Mouse (Mus musculus) liver, embryonic 15.5 days (tissue): ENCODE measurements around the gene Aff1. TPM values are rescaled to one million over a fixed set of nuclear protein-coding genes. Genes with fewer than 3 reads are reported as not detected.

Source experiments
- ATAC-seq: fragments of 200-750 bp; cut with Nextera tagmentation; 2 replicates; pipeline ENCODE4 v1.8.0; 2017; ENCODE audit warnings: moderate number of reproducible peaks, mild to moderate bottlenecking, moderate library complexity; ENCODE audit not compliant: insufficient read depth
- H3K27ac ChIP-seq: fragments of 300-500 bp; sonication (generic); replicated peaks from 2 replicates; pipeline ENCODE4 v1.5.1; 2015; ENCODE audit warnings: mild to moderate bottlenecking, inconsistent platforms
- H3K27me3 ChIP-seq: fragments of 300-500 bp; sonication (generic); 2 replicates; pipeline ENCODE4 v1.6.1; 2015; ENCODE audit warnings: mild to moderate bottlenecking, inconsistent platforms
- H3K36me3 ChIP-seq: fragments of 300-500 bp; sonication (generic); replicated peaks from 2 replicates; pipeline ENCODE4 v1.6.1; 2015; ENCODE audit warnings: moderate library complexity, mild to moderate bottlenecking, inconsistent platforms
- H3K4me1 ChIP-seq: fragments of 300-500 bp; sonication (generic); replicated peaks from 2 replicates; pipeline ENCODE4 v1.6.1; 2015; ENCODE audit warnings: inconsistent platforms
- H3K4me2 ChIP-seq: fragments of 300-500 bp; sonication (generic); 2 replicates; pipeline ENCODE4 v1.6.1; 2015; ENCODE audit warnings: moderate library complexity, mild to moderate bottlenecking, inconsistent platforms
- H3K4me3 ChIP-seq: fragments of 300-500 bp; sonication (generic); replicated peaks from 2 replicates; pipeline ENCODE4 v1.5.1; 2015; ENCODE audit warnings: mild to moderate bottlenecking, inconsistent platforms
- H3K9ac ChIP-seq: fragments of 300-500 bp; sonication (generic); 2 replicates; pipeline ENCODE4 v1.6.1; 2015; ENCODE audit warnings: moderate library complexity, mild to moderate bottlenecking, inconsistent platforms
- H3K9me3 ChIP-seq: fragments of 300-500 bp; sonication (generic); replicated peaks from 2 replicates; pipeline ENCODE4 v1.6.1; 2016; ENCODE audit warnings: inconsistent platforms
- WGBS: fragments of 180-500 bp; shearing (Covaris S2); methylation state at CpG from one replicate; pipeline ENCODE4 v1.1.7; 2015; ENCODE audit warnings: mixed read lengths; ENCODE audit not compliant: insufficient replicate concordance; 5-methylcytosine and 5-hydroxymethylcytosine counted together
- polyA plus RNA-seq: library from polyadenylated mRNA; unstranded; fragments of >200 nt; fragmentation: Nextera tagmentation; extraction: Ambion mirVana; gene quantifications from 2 replicates; pipeline ENCODE4 v1.2.1, GENCODE M21; 2015

The Aff1 gene
- polyA plus RNA-seq, 1 experiment from 2014 or later = 14.3 TPM

DNA sequence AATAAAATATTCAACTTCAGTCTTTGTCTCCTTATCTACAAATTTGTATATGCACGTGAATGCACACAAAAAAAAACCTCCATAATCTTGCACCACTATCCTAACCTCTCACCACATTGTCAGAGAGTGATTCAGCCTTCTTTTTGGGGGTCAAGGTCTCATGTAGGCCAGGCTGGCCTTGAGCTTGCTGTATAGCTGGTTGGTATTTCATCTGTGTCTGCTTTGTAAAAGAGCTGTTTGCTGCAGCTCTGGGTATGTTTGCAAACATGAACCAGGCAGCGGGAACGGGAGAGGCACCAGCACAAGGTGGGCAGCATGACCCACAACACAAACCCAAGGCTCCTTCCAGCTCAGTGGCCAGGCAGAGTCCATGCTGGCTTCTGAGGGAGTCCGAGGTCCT lies 18.6 kb upstream of the Aff1 start:
- H3K27ac ChIP-seq = no peak overlapping the region
- no peak overlapping the region for H3K4me3 ChIP-seq
- WGBS = 51% methylated on average over 4 of the region's 4 CpGs
- no peaks in the 10 kb centered on the region for H3K4me1 ChIP-seq
- H3K36me3 ChIP-seq = no peaks in the 10 kb centered on the region
- no peak overlapping the region for H3K4me2 ChIP-seq
- H3K9ac ChIP-seq = no peak overlapping the region
- 0 out of 2 replicates have a peak, but pooled peaks cover 3% of the 10 kb centered on the region for H3K27me3 ChIP-seq
- no peak for ATAC-seq
- H3K9me3 ChIP-seq = no peaks in the 10 kb centered on the region

DNA sequence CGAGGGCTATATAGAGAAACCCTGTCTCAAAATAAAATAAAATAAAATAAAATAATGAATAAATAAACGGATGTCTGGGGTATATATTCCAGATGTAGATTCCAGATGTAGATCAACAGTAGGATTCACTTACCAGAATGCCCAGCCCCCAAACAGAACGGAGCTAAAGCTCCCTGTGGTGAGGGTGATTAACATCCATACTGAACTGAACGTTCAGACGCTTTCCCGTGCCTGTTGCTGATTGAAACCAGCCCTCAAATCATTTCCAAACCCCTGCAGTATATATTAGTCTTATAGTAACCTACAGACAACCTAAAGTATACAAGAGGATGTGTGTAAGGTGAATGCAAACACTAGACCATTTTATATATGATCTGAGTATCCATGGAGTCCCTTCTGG lies 17.7 kb upstream of the Aff1 start:
- H3K9me3 ChIP-seq = no peaks in the 10 kb centered on the region
- no peak overlapping the region for H3K4me2 ChIP-seq
- WGBS = 54% methylated on average over 6 of the region's 6 CpGs
- no peaks in the 10 kb centered on the region for H3K4me1 ChIP-seq
- no peak for ATAC-seq
- H3K9ac ChIP-seq = no peak overlapping the region
- no peak overlapping the region for H3K27ac ChIP-seq
- 0 out of 2 replicates have a peak, but pooled peaks cover 3% of the 10 kb centered on the region for H3K27me3 ChIP-seq
- H3K36me3 ChIP-seq = no peaks in the 10 kb centered on the region
- no peak overlapping the region for H3K4me3 ChIP-seq

- no peak overlapping the region for H3K27ac ChIP-seq
- no peaks in the 10 kb centered on the region for H3K4me1 ChIP-seq
- no peaks in the 10 kb centered on the region for H3K36me3 ChIP-seq
- 67% methylated on average over 6 of the region's 6 CpGs for WGBS
- no peaks in the 10 kb centered on the region for H3K9me3 ChIP-seq
- H3K9ac ChIP-seq = no peak overlapping the region
- H3K4me2 ChIP-seq = no peak overlapping the region
- no peak overlapping the region for H3K4me3 ChIP-seq
- H3K27me3 ChIP-seq = no peaks in the 10 kb centered on the region
- no peak for ATAC-seq
These were observed 15.8 kb upstream of the Aff1 start for GRCm38 (mm10) chr5:103676289-103676881.

DNA sequence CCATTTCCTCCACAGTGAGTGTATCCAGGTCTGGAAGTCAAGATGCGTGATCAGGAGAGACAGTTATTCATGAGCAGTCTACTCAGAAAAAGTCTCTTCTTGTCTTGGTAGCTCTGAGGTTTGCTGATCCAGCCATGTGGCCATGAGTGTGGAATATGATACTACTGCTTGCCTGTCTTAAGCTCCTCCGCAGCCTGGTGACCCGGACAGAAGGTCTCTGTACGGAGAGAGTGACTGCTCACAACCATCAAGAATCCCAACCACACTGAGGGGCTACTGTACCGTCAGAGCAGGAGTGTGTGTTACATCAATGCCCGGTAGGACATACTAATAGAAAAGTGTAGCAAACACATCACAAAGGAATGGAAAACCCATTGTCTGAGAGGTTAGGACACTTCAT lies 14.3 kb upstream of the Aff1 start:
- Histone ChIP-seq H3K27me3 (no peaks in the 10 kb centered on the region), H3K4me3 (no peak overlapping the region), H3K4me1 (no peaks in the 10 kb centered on the region), H3K27ac (no peak overlapping the region), H3K9me3 (no peaks in the 10 kb centered on the region), H3K36me3 (no peaks in the 10 kb centered on the region), H3K4me2 (no peak overlapping the region), H3K9ac (no peak overlapping the region)
- no peak for ATAC-seq
- 77% methylated on average over 6 of the region's 6 CpGs for WGBS

DNA sequence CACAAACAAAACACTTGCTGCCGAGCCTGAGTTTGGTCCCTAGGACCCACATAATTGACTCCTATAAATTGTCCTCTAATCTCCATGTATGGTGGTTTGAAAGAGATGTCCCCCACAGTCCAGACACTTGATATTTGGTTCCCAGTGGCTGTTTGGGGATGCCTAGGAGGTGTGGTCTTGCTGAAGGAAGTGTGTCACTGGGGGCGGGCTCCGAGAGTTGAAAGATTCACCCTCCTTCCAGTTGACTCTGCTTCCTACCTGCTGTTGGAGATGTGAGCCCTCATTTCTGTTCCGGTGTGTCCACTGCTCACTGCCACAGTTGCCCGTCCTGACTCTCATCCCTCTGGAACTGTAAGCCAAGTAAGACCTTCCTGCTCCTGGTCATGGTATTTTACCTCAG lies 13.2 kb upstream of the Aff1 start:
- Histone ChIP-seq H3K9ac (no peak overlapping the region), H3K27me3 (no peaks in the 10 kb centered on the region), H3K36me3 (no peaks in the 10 kb centered on the region), H3K4me2 (no peak overlapping the region), H3K4me3 (no peak overlapping the region), H3K9me3 (no peaks in the 10 kb centered on the region), H3K27ac (no peak overlapping the region), H3K4me1 (no peaks in the 10 kb centered on the region)
- WGBS = 73% methylated on average over 5 of the region's 5 CpGs
- ATAC-seq = no peak

DNA sequence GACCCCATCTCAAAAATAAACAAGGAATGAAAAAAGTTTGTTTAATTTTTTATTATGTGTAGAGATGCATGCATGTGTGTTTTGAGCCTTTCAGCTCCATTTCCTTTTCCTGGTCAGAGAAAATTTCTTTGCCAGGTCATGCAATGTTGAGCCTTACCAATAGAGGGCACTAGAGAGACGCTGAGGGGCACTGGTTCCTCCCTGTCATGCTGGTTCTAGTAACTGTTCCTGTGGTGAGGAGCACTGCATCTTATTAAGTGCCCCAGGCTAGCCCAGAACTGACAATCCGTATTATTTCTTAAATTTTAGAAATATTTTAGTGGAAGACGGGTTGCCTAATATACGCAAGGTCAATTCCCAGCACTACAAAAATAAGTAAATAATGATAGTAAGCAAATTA lies 11.8 kb upstream of the Aff1 start:
- H3K4me2 ChIP-seq = no peak overlapping the region
- H3K4me1 ChIP-seq = no peaks in the 10 kb centered on the region
- no peaks in the 10 kb centered on the region for H3K9me3 ChIP-seq
- H3K9ac ChIP-seq = no peak overlapping the region
- 0 out of 2 replicates have a peak, but pooled peaks cover 5% of the 10 kb centered on the region for H3K27me3 ChIP-seq
- 25% methylated on average over 4 of the region's 4 CpGs for WGBS
- no peaks in the 10 kb centered on the region for H3K36me3 ChIP-seq
- no peak for ATAC-seq
- no peak overlapping the region for H3K4me3 ChIP-seq
- H3K27ac ChIP-seq = no peak overlapping the region

DNA sequence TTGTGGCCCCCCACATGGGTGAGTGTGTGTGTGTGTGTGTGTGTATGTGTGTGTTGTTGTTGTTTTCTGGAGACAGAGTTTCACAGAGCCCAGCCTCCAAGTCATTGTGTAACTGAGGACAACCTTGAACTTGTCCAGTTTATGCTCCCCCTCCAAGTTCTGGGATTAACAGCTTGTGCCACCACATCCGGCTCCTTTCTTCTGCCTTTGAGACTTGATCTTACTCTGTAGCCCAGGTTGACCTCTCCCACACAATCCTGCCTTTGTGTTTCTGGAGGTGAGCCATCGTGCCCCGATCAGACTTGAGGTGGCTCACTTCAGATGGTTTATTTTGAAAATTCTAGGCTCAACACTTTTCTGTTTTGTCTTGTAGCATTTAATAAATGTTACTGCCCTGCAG lies 10.3 kb upstream of the Aff1 start:
- WGBS = 57% methylated on average over 3 of the region's 3 CpGs

DNA sequence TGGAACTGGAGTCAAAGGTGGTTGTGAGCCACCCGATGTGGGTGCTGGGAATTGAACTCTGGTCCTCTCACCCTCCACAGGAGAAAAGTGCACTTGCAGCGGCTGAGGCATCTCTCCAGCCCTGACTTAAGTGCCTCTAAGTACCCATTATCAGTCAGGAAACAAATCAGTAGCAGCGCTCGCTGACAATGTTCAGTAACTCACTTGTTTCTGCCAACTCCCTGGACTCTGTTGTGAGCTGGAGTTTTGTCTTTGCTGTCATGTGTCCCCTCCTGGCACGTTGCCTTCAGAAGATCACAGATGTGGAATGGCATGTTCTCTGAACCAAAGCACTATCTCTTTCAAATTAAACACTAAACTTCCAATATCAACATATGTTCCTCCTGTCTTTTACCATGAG lies 2.5 kb upstream of the Aff1 start:
- no peak for ATAC-seq
- H3K9me3 ChIP-seq = no peaks in the 10 kb centered on the region
- no peaks in the 10 kb centered on the region for H3K36me3 ChIP-seq
- H3K27ac ChIP-seq = no peak overlapping the region
- H3K4me2 ChIP-seq = no peak overlapping the region
- no peak overlapping the region for H3K9ac ChIP-seq
- peaks cover 42% of the 10 kb centered on the region for H3K27me3 ChIP-seq
- H3K4me1 ChIP-seq = peaks cover 24% of the 10 kb centered on the region
- no peak overlapping the region for H3K4me3 ChIP-seq
- 64% methylated on average over 5 of the region's 5 CpGs for WGBS

More for the DNA sequence above, 10.3 kb upstream of the Aff1 start:
- Histone ChIP-seq H3K27me3 (0 out of 2 replicates have a peak, but pooled peaks cover 8% of the 10 kb centered on the region), H3K9me3 (no peaks in the 10 kb centered on the region), H3K36me3 (no peaks in the 10 kb centered on the region), H3K4me2 (no peak overlapping the region), H3K27ac (no peak overlapping the region), H3K4me3 (no peak overlapping the region), H3K9ac (no peak overlapping the region), H3K4me1 (no peaks in the 10 kb centered on the region)
- ATAC-seq = no peak

GRCm38 (mm10) chr5:103690190-103690589 lies 2.0 kb upstream of the Aff1 start:
- Histone ChIP-seq H3K9ac (no peak overlapping the region), H3K9me3 (no peaks in the 10 kb centered on the region), H3K27me3 (peaks cover 48% of the 10 kb centered on the region), H3K4me2 (no peak overlapping the region), H3K27ac (no peak overlapping the region), H3K4me1 (peaks cover 24% of the 10 kb centered on the region), H3K4me3 (no peak overlapping the region), H3K36me3 (no peaks in the 10 kb centered on the region)
- ATAC-seq = no peak
- WGBS = 79% methylated on average over 8 of the region's 8 CpGs

DNA sequence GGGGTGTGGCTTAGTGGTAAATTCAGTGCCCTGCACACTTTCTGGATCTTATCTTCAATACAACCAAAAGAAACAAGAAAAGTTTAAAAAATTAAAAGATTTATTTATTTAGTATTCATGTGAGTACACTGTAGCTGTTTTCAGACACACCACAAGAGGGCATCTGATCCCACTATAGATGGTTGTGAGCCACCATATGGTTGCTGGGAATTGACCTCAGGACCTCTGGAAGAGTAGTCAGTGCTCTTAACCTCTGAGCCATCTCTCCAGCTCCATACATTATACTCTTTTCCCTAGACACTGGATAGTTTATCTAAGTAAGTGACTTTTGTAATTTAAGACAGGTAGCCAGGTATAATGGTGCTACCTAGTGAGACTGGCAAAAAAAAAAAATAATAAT lies 1.0 kb upstream of the Aff1 start:
- Histone ChIP-seq H3K4me1 (peaks cover 24% of the 10 kb centered on the region), H3K4me2 (peak overlapping the region; percentile 97), H3K9me3 (no peaks in the 10 kb centered on the region), H3K27ac (no peak overlapping the region), H3K27me3 (peaks cover 55% of the 10 kb centered on the region), H3K36me3 (no peaks in the 10 kb centered on the region), H3K9ac (no peak overlapping the region), H3K4me3 (peak overlapping the region; percentile 71)
- no peak for ATAC-seq

GRCm38 (mm10) chr5:103692531-103693040 lies 412 bp downstream of the Aff1 start:
- H3K9ac ChIP-seq = peak overlapping the region; percentile 72
- peaks cover 24% of the 10 kb centered on the region for H3K4me1 ChIP-seq
- H3K9me3 ChIP-seq = no peaks in the 10 kb centered on the region
- peak overlapping the region; percentile 97 for H3K4me2 ChIP-seq
- ATAC-seq = peak; percentile 29; the same call in 1 of the 2 replicates
- H3K27me3 ChIP-seq = peaks cover 66% of the 10 kb centered on the region
- 0 out of 2 replicates have a peak overlapping the region, but pooled peaks have one; percentile 29 for H3K27ac ChIP-seq
- no peaks in the 10 kb centered on the region for H3K36me3 ChIP-seq
- H3K4me3 ChIP-seq = peak overlapping the region; percentile 71
- WGBS = under 1% methylated on average over 34 of the region's 34 CpGs
